Mouse (Mus musculus) megakaryocyte-erythroid progenitor cell, adult 5-6 weeks (primary cell): Measurements from ENCODE around the gene Rbms3. TPM values are rescaled to one million over a fixed set of nuclear protein-coding genes. Genes with fewer than 3 reads are reported as not detected.

Source experiments
- ATAC-seq: replicated peaks from 2 replicates; pipeline ENCODE4 v1.8.0; 2016; ENCODE audit warnings: mild to moderate bottlenecking, inconsistent platforms; ENCODE audit not compliant: severe bottlenecking, poor library complexity, low FRiP score, low TSS enrichment
- total RNA-seq, 2 experiments: library from RNA; stranded (forward) in 1 of 2; stranded (reverse) in 1 of 2; fragments of 200-1000, 215-1000 nt in 1 of 2; fragments of >200 nt in 1 of 2; fragmentation: Nextera tagmentation in 1 of 2; gene quantifications; 2 replicates each; pipeline ENCODE4 v1.2.3; 2014 to 2017

Rbms3 gene
- total RNA-seq, 2 experiments from 2014 or later = not detected

DNA sequence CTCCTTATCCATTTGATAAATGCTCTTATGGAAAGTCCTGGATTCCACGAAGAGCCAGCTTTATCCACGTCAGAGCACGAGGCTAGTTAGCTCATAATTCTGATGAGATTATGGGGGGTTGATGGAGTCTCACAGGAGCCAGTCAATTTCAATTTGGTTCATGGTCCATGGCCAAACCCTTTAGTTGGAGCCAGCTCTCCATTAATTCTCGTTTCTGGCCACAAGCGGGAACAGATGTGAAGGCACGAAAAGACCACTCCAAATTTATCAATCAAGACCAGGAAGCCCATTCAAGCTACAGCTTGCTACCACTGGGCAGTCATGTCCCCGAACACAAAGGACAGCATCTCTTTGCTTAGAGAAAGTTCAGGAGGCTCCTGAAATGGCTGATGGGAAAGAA, 330.7 kb downstream of the Rbms3 start:
- no peak for ATAC-seq

DNA sequence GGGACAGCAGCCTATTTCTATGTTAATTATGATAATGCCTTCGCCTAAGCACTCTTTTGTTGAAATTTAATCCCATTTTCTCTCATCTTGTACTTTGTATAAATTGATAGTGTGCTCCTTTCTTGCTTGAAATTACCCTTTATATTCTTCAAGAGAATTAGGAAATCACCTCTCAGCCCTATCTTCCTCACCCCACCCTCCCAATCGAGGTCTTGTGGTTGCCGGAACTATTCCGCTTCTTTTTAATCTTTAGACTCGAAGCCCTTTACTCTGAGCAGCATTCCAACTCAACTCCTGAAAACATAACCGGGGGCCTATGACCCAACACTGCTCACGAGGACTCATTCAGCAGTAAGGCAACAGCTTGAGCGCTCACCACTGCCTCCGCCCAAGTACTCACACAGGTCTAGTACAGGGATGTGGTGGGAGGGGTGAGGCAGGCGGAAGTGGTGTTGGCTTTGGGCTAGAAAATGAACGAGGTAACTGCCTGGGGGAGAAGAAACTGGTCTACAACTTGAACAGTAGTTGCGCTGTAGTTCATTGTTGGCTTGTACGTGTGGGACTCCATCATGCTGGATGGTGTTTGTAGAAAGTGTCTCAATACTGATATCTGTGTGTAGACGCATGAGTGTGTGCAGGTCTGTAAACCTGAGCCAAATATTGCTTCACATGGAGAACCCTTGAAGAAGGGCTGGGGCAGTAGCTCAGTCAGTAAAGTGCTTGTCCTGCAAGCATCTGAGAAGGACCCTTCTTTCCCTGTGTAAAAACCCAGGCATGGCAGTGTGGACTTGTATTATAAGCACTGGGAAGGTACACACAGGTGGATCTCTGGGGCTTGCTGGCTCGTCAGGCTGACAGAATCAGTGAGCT, 331.8 kb downstream of the Rbms3 start:
- ATAC-seq = no peak

DNA sequence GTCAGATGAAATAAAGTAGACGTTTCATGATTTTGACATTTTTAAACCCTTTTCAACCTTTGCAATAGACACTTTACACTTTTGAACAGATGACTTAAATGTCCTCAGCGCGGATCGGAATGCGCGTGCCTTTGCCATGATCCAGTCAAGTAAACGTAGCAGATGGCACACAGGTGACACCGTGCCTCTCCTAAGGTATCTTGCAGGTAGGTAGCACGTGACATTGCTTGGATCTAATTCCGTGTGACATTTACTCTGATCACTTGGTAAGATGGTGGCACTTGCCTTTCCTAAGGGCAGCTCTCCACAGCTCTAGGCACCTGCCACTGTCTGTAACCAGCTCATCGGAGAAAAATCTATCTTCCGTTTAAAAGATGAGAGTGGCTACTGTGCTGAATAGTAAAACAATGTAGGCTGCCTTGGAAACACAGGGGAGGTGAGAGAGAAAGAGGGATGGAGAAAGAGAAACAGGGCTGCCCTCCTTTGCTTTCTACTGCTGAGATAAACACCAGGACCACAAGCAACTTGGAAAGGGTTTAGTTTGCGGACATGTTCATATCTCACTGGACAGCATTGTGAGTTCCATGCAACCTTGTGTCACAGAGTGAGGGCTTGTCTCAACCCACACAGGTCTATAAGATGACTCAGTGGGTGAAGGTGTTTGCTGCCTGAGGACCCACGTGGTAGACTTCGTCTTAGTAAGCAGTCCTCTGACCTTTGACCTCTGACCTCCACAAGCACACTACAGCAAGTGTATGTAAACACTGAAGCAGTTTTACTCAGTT, 338.5 kb downstream of the Rbms3 start:
- ATAC-seq = no peak

DNA sequence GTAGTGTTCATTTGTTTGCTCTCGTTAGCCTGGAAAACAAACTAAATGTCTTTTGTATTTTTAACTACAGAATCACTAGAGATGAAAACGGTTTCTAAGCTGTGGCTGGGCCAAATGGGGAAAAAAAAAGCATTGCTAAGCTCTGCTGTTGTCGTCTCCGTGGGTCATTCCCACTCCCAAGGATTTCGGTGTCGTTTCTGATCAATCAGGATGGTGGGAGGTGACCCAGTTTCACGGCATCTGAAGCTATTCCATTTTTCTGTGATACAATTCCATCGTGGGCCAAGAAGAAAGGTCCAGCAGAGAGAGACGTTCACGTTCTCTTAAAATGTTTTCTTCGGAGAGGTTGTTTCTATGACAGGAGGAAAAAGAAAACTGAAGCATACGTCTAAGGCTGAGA, 354.9 kb downstream of the Rbms3 start:
- no peak for ATAC-seq

DNA sequence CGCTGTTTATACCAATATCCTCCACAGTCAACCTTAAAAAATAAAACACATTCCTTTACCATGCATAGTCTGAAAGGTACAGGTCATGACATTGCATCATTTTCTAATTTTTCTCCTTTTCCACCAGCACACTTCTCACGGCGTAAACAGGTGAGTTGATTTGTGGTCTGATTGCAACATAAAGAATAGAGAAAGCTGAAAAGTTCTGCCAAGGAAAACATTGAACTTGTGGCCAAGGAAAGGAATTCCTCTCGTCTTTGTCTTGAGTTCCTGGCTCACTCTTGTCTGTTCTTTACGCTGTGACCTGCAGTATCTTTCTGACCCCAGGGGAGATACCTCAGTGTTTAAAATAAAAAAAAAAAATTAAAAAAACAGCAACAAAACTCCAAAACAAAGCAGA, 370.1 kb downstream of the Rbms3 start:
- ATAC-seq = no peak

DNA sequence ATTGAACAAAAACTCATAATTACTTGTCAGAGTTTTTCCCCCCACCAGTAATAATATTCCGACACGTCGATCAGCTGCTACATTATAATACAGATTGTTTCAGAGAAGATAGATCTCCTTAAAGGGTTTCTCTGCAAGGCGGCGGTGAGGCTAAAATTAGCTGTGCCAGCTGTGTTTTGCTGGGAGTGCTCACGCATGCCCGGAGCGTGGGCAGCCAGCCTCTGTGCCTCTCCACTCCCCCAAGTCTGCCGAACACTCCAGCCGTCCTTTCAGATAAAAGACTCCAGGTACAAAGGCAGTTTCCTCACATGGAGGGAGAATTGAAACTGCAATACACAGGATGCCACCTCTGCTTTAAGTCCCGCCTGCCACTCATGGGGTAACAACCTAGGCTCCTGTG, 376.4 kb downstream of the Rbms3 start:
- ATAC-seq = no peak

DNA sequence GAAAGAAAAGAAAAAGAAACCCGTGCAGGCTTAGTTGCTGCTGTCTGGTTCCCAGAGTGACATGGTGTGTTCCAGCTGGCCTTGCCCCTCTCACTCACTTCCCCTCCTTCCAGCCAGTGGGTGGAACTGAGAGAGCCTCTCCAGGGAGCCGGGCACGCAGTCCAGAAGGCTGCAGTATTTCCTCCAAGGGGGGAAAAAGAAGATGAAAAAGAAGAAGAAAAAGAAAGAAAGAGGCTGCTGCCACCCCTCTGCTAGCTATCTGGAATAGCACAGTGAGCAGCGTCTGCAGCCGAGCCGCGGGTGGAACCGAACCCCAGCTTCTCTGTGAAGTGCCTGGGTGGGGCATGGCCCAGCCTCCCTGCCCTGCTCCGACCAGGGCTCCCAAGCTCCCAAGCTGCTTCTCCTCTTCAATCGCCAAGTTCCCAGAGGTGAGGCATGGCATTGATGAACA, 377.3 kb downstream of the Rbms3 start:
- ATAC-seq = no peak

DNA sequence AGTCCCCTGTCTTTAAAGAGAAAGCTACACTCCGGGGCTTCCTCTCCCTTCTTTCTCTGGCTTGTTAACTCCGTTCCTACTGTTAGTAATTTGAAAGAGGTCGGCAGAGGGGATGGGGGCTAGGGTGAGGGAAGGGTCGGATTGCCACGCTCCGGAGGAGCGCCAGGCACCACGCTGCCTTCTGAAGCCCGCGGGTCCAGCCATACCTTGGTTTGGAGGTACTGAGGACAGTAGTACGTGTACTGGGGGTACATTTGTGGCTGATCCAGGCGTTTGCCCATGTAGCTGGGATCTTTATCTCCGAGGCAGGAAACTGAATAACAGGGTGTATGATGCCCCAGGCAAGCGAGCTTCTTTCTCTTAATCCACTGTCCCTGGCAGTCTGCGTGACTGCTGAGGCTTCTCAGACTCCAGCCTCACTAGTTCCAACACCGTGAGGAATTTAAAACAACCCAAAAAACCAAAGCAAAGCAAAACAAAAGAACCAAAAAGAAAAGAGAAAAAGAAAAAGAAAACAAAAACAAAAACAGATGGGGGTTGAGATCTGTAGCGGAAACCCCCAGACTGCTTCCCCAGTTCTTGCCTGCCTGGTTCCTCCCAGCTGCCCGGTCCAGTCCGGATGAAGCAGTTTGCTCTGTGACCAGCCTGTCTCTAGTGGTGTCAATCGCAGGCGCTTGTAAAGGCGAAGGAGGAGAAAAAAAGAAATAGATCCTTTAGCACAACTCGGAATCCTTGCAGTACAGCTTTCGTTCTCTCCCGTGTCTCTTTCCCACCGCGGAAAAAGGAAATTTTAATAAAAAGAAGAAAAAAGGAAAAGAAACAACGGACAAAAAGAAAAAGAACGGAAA, 378.0 kb downstream of the Rbms3 start:
- no peak for ATAC-seq

DNA sequence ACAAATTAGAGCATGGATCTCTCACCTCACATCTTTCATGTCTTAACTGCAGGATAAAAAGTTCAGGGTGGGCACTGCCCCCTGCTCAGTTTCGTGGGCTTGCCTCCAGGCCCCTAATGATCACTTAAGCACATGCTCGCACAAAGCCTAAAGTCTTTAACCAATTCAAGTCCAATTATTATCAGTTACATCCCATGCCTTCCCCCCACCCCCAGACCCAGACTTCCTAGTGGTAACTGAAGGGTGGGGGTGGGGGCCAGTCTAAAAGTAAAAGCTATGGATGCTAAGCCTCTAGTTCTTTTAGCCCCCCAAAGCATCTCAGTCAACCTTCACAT, 378.9 kb downstream of the Rbms3 start:
- ATAC-seq = no peak

DNA sequence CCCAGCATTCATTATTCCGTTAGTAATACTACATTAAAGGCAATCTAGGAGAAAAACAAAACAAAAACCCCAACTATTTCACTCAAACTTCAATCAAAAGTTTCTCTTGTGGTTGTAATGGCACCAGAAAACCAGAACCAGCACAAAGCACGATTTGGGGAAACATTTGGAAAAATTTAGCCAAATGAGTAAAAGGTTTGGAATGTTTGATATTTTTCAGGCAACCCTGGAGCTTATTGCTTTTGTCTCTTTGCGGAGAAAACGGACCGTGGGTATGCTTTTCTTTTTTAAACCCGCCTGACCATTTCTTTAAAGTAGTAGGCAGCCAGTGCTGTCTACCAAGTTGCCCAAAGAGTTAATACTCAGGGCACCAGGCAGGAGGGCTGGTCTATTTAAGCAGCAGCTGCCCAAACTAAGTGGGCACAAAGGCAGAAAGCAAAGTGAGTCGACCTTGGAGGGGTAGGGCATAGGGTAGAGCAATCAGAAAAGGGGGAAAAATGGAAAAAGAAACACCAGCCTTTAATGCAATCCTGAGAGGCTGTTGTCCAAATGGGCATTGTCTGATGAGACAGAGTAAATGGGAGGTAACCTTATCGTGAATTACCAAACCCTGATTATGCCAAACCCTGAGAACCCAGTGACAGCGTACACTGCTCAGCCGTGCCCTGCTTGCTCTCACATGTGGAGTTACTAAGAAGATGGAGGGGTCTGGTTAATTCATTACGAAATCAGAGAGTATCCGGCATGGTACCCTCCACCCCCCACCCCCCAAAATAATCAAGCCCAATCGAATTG, 379.5 kb downstream of the Rbms3 start:
- no peak for ATAC-seq

DNA sequence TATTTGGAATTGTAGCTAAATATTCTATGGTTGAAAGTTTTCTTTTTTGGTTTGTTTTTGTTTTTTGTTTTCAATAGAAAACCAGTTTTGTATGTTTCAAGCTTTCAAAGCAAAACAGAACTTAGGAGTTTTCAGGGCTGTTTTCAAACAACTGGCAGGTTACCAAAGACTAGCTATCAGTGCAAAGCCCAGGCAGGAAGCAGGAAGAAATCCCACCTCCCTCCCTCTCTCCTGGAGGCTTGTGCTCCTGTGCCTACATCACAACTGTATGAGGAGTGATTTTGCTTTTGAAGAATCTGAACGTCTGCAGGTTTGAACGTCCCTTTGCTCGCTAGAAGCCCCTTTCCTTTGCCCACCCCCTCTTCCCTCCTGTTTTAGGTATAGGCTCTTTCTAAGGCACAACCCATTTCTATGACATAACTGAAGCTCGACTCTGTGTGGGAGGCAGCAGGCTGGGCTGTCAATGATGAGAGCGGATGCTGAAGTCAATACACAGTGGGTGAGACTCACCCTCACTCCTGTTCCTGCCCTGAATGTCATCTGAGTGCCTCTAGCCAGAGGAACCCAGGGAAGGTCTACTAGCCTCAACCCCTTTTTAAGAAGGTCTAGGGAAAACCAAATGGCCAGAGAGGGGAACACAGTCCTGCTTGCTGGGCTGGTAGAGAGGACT, 382.3 kb downstream of the Rbms3 start:
- no peak for ATAC-seq

DNA sequence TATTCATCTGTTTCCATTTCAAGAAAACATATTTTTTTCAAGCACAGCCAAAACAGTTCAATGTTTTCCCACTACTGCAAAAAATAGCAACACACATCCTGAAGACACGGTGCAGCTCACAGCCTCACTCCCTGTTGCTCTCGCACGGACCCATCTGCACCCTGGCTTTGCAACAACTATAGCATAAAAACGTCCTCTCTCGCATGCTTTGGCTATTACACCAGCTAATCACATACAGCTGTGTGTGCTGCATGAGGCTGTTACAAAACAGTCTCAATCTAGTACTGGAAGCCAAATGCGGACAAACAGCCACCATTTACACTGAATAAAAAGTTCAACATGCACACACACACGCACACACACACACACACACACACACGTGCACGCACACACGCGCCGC, 383.5 kb downstream of the Rbms3 start:
- no peak for ATAC-seq

DNA sequence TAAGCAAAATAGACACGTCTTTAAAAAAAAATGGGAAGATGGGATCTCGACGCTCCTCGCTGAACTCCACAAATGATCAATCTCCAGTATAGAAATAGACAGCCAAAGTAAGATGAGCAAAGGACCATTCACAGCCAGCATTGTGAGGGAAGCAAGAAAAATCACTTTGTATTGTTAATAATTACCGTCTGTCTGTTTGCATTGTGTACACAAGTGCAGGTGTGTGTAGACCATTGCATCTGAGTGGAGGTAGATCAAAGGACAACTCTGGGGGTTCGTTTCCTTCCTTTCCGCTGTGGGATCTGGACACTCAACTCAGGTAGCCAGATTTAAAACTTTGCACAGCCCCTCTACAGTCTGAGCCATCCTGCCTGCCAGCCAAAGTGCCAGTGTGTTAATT, 386.3 kb downstream of the Rbms3 start:
- ATAC-seq = no peak

DNA sequence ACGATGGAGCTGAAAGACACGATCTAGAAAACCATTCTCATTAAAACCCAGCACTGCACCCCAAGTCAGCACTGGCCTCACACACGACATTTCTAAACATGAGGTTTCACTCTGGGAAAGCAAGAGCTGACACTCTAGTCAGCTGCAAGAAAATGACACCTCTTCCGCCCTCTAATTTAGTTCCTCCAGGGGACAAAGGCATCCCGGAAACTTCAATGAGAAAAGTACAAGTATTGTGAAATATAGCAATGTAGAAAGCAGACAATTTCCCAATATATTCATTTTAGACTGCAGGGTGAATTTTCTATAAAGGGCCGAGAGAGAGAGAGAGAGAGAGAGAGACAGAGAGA, 395.0 kb downstream of the Rbms3 start:
- no peak for ATAC-seq

DNA sequence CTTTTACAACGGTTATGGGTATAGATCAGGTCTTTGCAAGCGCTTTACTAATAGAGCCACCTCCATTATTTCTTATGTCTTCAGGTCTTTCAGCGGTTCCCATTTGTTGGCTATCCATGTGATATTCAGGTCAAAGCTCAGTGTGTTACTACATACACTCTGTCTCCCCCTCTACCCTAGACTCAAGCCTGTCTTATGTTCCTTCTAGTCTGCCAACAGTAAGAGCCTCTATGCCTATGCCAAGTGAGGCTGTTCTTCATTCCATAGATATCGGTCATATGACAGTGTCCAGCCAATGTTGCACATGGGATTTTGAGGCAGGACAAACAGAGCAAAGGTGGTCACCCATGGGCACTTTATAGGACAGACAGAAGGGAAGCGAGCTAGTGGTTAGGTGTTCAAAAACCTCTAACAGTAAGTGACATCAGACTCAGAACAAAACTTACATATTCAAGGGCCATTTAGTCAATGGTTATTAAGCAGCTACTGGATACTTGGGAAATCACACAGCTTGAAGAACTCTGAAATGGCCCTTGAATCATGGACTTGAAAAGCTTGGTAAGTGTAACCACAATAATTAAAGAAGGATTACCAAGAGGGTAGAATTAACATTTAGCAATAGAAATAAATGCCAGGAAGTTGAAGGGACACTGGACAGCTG, 395.5 kb downstream of the Rbms3 start:
- no peak for ATAC-seq

DNA sequence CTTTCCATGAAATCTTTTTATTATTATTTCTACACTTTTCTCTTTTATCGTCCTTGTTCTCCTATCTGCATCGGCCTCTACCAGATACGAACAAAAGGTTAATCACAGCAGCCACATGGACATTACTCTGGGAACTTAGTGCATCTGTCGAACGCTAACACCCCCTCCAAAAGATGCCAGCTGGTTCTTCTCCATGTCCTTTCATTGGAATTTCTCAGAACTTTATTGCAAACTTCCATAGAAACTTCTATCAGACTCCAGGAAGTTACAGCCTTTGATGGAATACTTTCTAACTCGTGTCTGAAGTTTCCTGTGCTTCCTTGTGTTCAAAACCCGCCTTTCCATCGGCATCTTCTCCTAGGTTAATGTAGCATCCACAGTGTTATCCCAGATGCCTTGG, 407.0 kb downstream of the Rbms3 start:
- ATAC-seq = no peak

DNA sequence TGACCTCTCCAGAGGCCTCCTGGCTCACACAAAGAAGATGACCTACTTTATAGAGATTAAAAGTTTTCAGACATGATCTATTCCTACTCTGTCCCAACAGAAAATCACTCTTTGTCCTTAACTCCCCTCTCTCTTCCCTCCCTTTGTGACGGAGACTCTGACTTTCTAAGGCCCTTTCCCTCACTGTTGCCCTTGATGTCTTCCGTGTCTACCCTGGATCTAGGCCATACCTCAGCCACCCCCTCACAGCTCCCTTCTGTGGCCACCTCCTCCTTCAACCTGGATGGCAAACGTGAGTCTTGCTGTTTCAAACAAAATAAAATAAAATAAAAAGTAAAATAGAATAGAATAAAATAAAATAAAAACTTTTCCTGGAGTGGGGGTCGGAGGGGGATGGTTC, 408.2 kb downstream of the Rbms3 start:
- ATAC-seq = no peak

DNA sequence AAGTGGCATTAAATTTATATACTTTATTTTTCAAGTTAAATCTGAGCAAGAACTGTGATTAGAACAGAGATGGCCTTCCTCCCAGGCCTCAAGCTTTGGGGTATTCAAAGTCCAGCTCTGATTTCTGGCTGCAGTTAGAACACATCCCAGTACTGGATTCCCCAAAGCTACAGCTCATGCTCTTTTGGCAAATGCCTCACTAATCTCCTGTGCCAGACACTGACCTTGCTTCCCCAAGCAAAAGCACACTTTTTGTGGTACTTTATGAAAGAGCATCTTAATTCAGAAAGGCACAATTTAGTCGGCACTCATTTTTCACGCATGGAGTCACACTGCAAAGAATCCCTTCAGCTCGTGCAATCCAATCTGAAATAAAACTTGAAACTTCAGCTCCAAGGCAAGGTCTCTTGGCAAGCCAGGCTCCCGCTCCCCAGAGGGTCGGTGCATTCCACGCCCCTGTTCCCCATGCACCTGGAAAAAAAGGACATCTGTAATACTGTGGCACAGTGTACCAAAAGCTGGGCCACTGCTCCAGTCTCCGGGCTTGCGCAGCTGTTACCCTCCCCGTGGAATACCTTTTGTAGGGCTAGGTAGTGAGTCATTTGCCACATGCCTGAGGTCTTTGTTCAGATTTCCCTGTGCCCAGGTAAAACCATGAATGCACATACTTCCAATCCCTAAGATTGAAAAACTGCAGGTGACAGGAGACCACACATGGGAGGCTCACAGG, 413.5 kb downstream of the Rbms3 start:
- no peak for ATAC-seq
